8 mouse cellular contexts compared by ENCODE assay signal in genomic region chr2:77280512-77281409, GRCm38 (mm10). TPM values are rescaled to one million over a fixed set of nuclear protein-coding genes. Genes with fewer than 3 reads are reported as not detected.
DNase-seq lines count a peak whose midpoint lies in the region; ATAC-seq lines count a peak whose summit lies in the region.

Sestd1 (minus strand) TSS chr2:77280592.

- DNase-seq in NIH3T3 (ENCODE audit: low read depth): peak; percentile 83
- DNase-seq in cerebellum, adult 18-20 months: peak; percentile 68 to 85
- peak; percentile 77 for DNase-seq in hindbrain, embryonic 10.5 days (ENCODE audit: low spot score)
- DNase-seq in layer of hippocampus, postnatal 10 days (ENCODE audit: low spot score in 2 of 2): peak; percentile 62 to 74
- peak; percentile 81 for DNase-seq in lung, postnatal 10 days
- DNase-seq in ovary, postnatal 14 days (ENCODE audit: low spot score): peak; percentile 43
- peak; percentile 61 to 74 for DNase-seq in urinary bladder, postnatal 4 days (ENCODE audit: low spot score in 2 of 2)

- WGBS in hindbrain, embryonic 10.5 days: 7% methylated on average over 70 of the region's 73 CpGs

- H3K4me3 ChIP-seq in hindbrain, embryonic 10.5 days: peak within 1 kb of the TSS; percentile 97

- no peaks in the 10 kb centered on the region for H3K9me3 ChIP-seq in hindbrain, embryonic 10.5 days

- 0 out of 2 replicates have a peak, but pooled peaks cover 4% of the 10 kb centered on the region for H3K36me3 ChIP-seq in hindbrain, embryonic 10.5 days

- peak; percentile 66 for ATAC-seq in frontal cortex, adult (ENCODE audit: low TSS enrichment)

- H3K27ac ChIP-seq in hindbrain, embryonic 10.5 days: peak within 1 kb of the TSS; percentile 98

- H3K4me1 ChIP-seq in hindbrain, embryonic 10.5 days (replicated peaks): peaks cover 27% of the 10 kb centered on the region

- H3K27me3 ChIP-seq in hindbrain, embryonic 10.5 days (ENCODE audit: insufficient read depth, poor library complexity, severe bottlenecking): no peaks in the 10 kb centered on the region

RNA-seq across cellular contexts. Expression of gene Sestd1, which starts in this region (rescaled TPM):
- 14.8 and 18.3 TPM in 2 replicates for polyA plus RNA-seq in hindbrain, embryonic 10.5 days (2016; fragmentation: Nextera tagmentation; extraction: Ambion mirVana)
- 10 to 100 TPM; 83.7 to 90.9 TPM for total RNA-seq in layer of hippocampus, postnatal 10 days (2021)

Comparison
In these comparisons a context has a peak if more than half of its experiments do, and no peak if none do; other contexts are left out.
1. Peak in every context shown above with its lines: DNase-seq, ATAC-seq, H3K4me3 ChIP-seq and H3K27ac ChIP-seq.